Mouse (Mus musculus): ENCODE data around the gene Flt4.
A peak's percentile ranks its signal among the peaks of the same experiment; 100 is the strongest.

The Flt4 gene

GRCm38 (mm10) chr11:49696472-49696871, 87.4 kb downstream of the Flt4 start:
- DNase-seq (ENCODE audit: low read depth, low spot score) = peak; percentile 37

DNA sequence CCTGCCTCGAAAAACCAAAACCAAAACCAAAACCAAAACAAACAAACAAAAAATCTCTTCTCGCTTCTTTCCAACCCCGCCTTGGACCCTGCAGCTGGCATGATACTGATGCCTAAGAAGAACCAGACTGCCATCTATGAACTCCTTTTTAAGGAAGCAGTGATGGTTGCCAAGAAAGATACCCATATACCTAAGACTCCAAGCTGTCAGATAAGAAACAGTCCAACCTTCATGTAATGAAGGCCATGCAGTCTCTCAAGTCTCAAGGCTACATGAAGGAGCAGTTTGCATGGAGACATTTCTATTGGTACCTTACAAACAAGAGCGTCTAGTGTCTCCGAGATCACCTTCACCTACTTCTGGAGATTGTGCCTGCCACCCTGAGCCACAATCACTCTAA, 88.7 kb downstream of the Flt4 start:
- DNase-seq (ENCODE audit: low read depth, low spot score) = no peak

- DNase-seq (ENCODE audit: low read depth, low spot score) = no peak
These were observed 90.0 kb downstream of the Flt4 start for GRCm38 (mm10) chr11:49699079-49699478.

GRCm38 (mm10) chr11:49702014-49702413, 93.0 kb downstream of the Flt4 start:
- no peak for DNase-seq (ENCODE audit: low read depth, low spot score)

Measured in CD4-positive, CD25-positive, alpha-beta regulatory T cell, adult 2 months (primary cell).